Mouse (Mus musculus) olfactory bulb, adult 2 months (tissue): ENCODE measurements around the gene Rab37.

Experiments used
- CTCF ChIP-seq: fragments of 200-500 bp; IDR thresholded peaks from 2 replicates; pipeline ENCODE4 v1.5.1; 2012; ENCODE audit warnings: low read depth, mild to moderate bottlenecking, low read length, moderate library complexity; ENCODE audit not compliant: insufficient read depth
- POLR2A ChIP-seq: fragments of 200-500 bp; IDR thresholded peaks from 2 replicates; pipeline ENCODE4 v1.6.1; 2012; ENCODE audit warnings: mild to moderate bottlenecking, low read depth, low read length, moderate library complexity; ENCODE audit not compliant: insufficient read depth

DNA sequence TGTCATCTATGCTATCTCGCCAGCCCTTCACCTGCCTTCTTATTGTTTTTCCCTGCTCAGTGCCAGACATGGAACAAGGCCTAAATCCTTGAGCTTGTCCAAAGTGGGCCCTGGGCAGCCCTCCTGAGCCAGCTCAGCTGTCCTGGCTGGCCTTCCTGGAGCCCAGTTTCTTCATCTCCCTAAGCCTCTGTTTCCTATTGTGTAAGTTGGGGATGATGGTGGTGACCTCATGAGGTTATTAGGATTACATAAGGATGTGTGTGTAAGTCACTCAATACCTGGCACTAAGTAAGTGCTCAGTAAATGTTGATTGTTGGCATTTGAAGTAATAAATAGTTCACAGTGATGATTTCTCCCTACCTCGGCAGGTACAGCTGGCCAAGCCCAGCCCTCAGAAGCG lies 75.5 kb downstream of the Rab37 start:
- TF ChIP-seq CTCF, result no peak
- TF ChIP-seq POLR2A, result no peak
